Mouse (Mus musculus) myocyte (in vitro differentiated cells): ENCODE results near the gene Ldb2.

Source experiments
- E2F4 ChIP-seq: IDR thresholded peaks from one replicate; pipeline ENCODE4 v1.6.1; 2011; ENCODE audit warnings: mild to moderate bottlenecking, control low read depth, moderate library complexity; ENCODE audit not compliant: insufficient read depth
- TCF12 ChIP-seq: IDR thresholded peaks from one replicate; pipeline ENCODE4 v1.6.1; 2011; ENCODE audit warnings: mild to moderate bottlenecking, control low read depth; ENCODE audit not compliant: poor library complexity, insufficient read depth, severe bottlenecking

GRCm38 (mm10) chr5:44798056-44798455, 1.4 kb downstream of the Ldb2 start:
- TF ChIP-seq E2F4, result no peak
- no peak for TF ChIP-seq TCF12
